Mouse (Mus musculus) heart, embryonic 15.5 days (tissue): ENCODE results near the gene Eftud2. TPM values are rescaled to one million over a fixed set of nuclear protein-coding genes. Genes with fewer than 3 reads are reported as not detected.
A peak's percentile ranks its signal among the peaks of the same experiment; 100 is the strongest.

Experiments used
- ATAC-seq: fragments of 200-750 bp; cut with Nextera tagmentation; replicated peaks from 2 replicates; pipeline ENCODE4 v1.8.0; 2017; ENCODE audit warnings: low read depth, moderate TSS enrichment; ENCODE audit not compliant: insufficient number of reproducible peaks, insufficient read depth, low FRiP score
- H3K27ac ChIP-seq: fragments of 300-500 bp; sonication (generic); 2 replicates; pipeline ENCODE4 v1.5.1; 2015; ENCODE audit warnings: mild to moderate bottlenecking, inconsistent platforms
- H3K27me3 ChIP-seq: fragments of 300-500 bp; sonication (generic); 2 replicates; pipeline ENCODE4 v1.6.1; 2015; ENCODE audit warnings: inconsistent platforms
- H3K36me3 ChIP-seq: fragments of 300-500 bp; sonication (generic); 2 replicates; pipeline ENCODE4 v1.6.1; 2015; ENCODE audit warnings: mild to moderate bottlenecking, inconsistent platforms
- H3K4me1 ChIP-seq: fragments of 300-500 bp; sonication (generic); replicated peaks from 2 replicates; pipeline ENCODE4 v1.6.1; 2015; ENCODE audit warnings: inconsistent platforms
- H3K4me2 ChIP-seq: fragments of 300-500 bp; sonication (generic); 2 replicates; pipeline ENCODE4 v1.6.1; 2015; ENCODE audit warnings: inconsistent platforms, mild to moderate bottlenecking, moderate library complexity
- H3K4me3 ChIP-seq: fragments of 300-500 bp; sonication (generic); 2 replicates; pipeline ENCODE4 v1.5.1; 2015; ENCODE audit warnings: mild to moderate bottlenecking, inconsistent platforms
- H3K9ac ChIP-seq: fragments of 300-500 bp; sonication (generic); 2 replicates; pipeline ENCODE4 v1.6.1; 2015; ENCODE audit warnings: mild to moderate bottlenecking, inconsistent platforms
- H3K9me3 ChIP-seq: fragments of 300-500 bp; sonication (generic); replicated peaks from 2 replicates; pipeline ENCODE4 v1.6.1; 2016; ENCODE audit warnings: inconsistent platforms
- WGBS: fragments of 180-500 bp; shearing (Covaris S2); methylation state at CpG from one replicate; pipeline ENCODE4 v1.1.7; 2015; ENCODE audit warnings: mixed read lengths; 5-methylcytosine and 5-hydroxymethylcytosine counted together
- polyA plus RNA-seq: library from polyadenylated mRNA; unstranded; fragments of >200 nt; fragmentation: Nextera tagmentation; extraction: Ambion mirVana; gene quantifications from 2 replicates; pipeline ENCODE4 v1.2.1, GENCODE M21; 2015

Eftud2 gene
- polyA plus RNA-seq, 1 experiment from 2014 or later, result 90.7 TPM

- no peak overlapping the region for H3K4me2 ChIP-seq
- no peak overlapping the region for H3K9ac ChIP-seq
- H3K27ac ChIP-seq, result no peak overlapping the region
- no peak overlapping the region for H3K4me3 ChIP-seq
- peaks cover 60% of the 10 kb centered on the region for H3K27me3 ChIP-seq
- no peak for ATAC-seq
- H3K9me3 ChIP-seq, result no peaks in the 10 kb centered on the region
- peaks cover 5% of the 10 kb centered on the region for H3K4me1 ChIP-seq
- WGBS, result 78% methylated on average over 9 of the region's 9 CpGs
- H3K36me3 ChIP-seq, result no peaks in the 10 kb centered on the region
These were observed 17.6 kb upstream of the Eftud2 start for GRCm38 (mm10) chr11:102898408-102898807.

DNA sequence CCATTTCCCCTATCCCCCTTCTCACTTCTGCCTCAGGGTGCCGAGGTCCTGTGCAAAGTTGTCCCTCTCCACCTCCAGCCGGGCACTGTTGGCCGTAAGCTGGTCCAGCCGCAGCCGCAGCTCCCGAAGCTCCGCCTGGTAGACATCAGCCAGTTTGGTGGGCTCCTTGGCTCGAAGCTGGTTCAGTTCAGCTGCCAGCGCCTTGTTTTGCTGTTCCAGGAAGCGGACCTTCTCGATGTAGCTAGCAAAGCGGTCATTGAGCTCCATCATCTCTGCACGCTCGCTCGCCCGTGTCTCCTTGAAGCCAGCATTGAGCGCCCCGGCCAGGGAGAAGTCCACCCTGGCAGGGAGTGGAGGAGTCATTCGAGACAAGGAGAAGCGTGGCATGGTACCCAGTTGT lies 15.9 kb upstream of the Eftud2 start:
- Histone ChIP-seq H3K4me1 (peaks cover 13% of the 10 kb centered on the region), H3K27ac (no peak overlapping the region), H3K9me3 (no peaks in the 10 kb centered on the region), H3K4me3 (no peak overlapping the region), H3K4me2 (no peak overlapping the region), H3K36me3 (no peaks in the 10 kb centered on the region), H3K27me3 (peaks cover 71% of the 10 kb centered on the region), H3K9ac (no peak overlapping the region)
- 69% methylated on average over 20 of the region's 20 CpGs for WGBS
- ATAC-seq, result no peak

- H3K27ac ChIP-seq, result no peak overlapping the region
- peaks cover 71% of the 10 kb centered on the region for H3K27me3 ChIP-seq
- no peak overlapping the region for H3K4me2 ChIP-seq
- H3K36me3 ChIP-seq, result no peaks in the 10 kb centered on the region
- peaks cover 13% of the 10 kb centered on the region for H3K4me1 ChIP-seq
- no peak for ATAC-seq
- no peak overlapping the region for H3K9ac ChIP-seq
- no peak overlapping the region for H3K4me3 ChIP-seq
- no peaks in the 10 kb centered on the region for H3K9me3 ChIP-seq
- WGBS, result 53% methylated on average over 9 of the region's 9 CpGs
These were observed 15.0 kb upstream of the Eftud2 start for GRCm38 (mm10) chr11:102895779-102896178.

DNA sequence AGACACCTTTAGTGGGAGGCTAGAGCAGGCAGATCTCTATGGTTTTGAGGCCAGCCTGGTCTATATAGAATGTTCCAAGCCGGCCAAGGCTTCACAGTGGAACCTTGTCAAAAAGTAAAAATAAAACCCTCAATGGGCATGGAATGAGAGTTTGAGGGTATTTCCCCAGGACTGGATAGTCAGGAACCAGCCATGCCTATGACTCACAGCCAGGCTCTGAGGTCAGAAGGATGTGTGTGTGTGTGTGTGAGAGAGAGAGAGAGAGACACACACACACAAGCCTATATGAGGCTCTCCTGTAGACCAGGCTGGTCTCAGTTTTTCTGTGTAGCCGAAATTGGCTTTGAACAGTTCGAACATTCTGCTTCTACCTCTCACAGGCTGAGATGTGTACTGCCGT lies 13.9 kb upstream of the Eftud2 start:
- Histone ChIP-seq H3K9me3 (no peaks in the 10 kb centered on the region), H3K4me2 (no peak overlapping the region), H3K4me1 (peaks cover 11% of the 10 kb centered on the region), H3K4me3 (no peak overlapping the region), H3K9ac (no peak overlapping the region), H3K36me3 (no peaks in the 10 kb centered on the region), H3K27ac (no peak overlapping the region), H3K27me3 (peaks cover 66% of the 10 kb centered on the region)
- ATAC-seq, result no peak
- 91% methylated on average over 4 of the region's 4 CpGs for WGBS

GRCm38 (mm10) chr11:102893015-102893651 lies 12.3 kb upstream of the Eftud2 start:
- H3K27ac ChIP-seq, result no peak overlapping the region
- no peaks in the 10 kb centered on the region for H3K36me3 ChIP-seq
- 4% methylated on average over 43 of the region's 43 CpGs for WGBS
- peak overlapping the region; percentile 77 for H3K4me2 ChIP-seq
- no peaks in the 10 kb centered on the region for H3K9me3 ChIP-seq
- H3K27me3 ChIP-seq, result peaks cover 64% of the 10 kb centered on the region
- ATAC-seq, result no peak; the same call in 1 of the 2 replicates
- peaks cover 11% of the 10 kb centered on the region for H3K4me1 ChIP-seq
- peak overlapping the region; percentile 44 for H3K9ac ChIP-seq
- H3K4me3 ChIP-seq, result peak overlapping the region; percentile 43

- WGBS, result 70% methylated on average over 5 of the region's 5 CpGs
- no peak for ATAC-seq
- no peak overlapping the region for H3K4me2 ChIP-seq
- no peak overlapping the region for H3K27ac ChIP-seq
- H3K36me3 ChIP-seq, result no peaks in the 10 kb centered on the region
- peaks cover 15% of the 10 kb centered on the region for H3K4me1 ChIP-seq
- H3K9me3 ChIP-seq, result no peaks in the 10 kb centered on the region
- H3K9ac ChIP-seq, result no peak overlapping the region
- peaks cover 60% of the 10 kb centered on the region for H3K27me3 ChIP-seq
- H3K4me3 ChIP-seq, result no peak overlapping the region
These were observed 9.3 kb upstream of the Eftud2 start for GRCm38 (mm10) chr11:102890096-102890495.

DNA sequence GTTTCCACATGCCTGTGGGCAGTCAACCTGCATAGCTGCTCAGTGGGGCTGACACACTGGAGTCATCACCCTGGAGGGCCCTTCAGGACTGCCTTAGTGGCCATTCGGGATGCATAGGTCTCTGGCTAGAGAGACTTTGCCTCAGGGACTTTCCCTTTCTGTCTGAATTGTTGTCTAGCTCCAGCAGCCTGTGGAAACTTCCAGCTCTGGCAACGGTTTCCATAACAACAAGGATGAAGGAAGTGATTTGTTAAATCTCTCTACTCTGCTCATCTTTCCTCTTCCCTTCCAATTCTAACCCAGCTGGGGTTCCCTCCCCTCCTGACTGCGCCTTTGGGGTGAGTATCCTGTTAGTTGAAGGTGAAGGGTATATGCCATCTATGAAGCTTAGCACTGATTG lies 7.3 kb upstream of the Eftud2 start:
- WGBS, result 53% methylated on average over 3 of the region's 3 CpGs
- Histone ChIP-seq H3K36me3 (no peaks in the 10 kb centered on the region), H3K27me3 (peaks cover 41% of the 10 kb centered on the region), H3K4me1 (peaks cover 23% of the 10 kb centered on the region), H3K9me3 (no peaks in the 10 kb centered on the region), H3K4me3 (no peak overlapping the region), H3K27ac (no peak overlapping the region), H3K9ac (no peak overlapping the region), H3K4me2 (no peak overlapping the region)
- ATAC-seq, result 0 out of 2 replicates have a peak, but pooled peaks have one; percentile 24

DNA sequence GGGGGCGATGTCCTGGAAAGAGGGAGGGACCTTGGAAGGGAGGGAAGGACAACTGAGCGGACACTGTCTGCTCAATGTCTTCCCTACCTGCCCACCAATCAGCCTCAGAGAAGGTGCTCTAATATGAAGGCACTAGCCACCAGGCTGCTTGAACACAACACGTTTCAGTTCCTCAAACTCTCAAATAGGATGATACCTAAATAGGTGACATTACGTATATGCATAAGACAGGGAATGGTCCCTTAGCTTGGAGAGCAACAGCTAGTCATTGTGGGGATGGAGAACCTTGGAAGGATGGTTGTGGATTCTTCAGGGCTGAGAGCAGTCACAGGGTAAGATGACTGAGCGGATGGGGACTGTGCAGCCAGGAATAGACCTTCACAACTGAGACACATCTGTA lies 6.6 kb upstream of the Eftud2 start:
- Histone ChIP-seq H3K4me1 (peaks cover 18% of the 10 kb centered on the region), H3K4me2 (no peak overlapping the region), H3K9ac (no peak overlapping the region), H3K27me3 (peaks cover 36% of the 10 kb centered on the region), H3K27ac (no peak overlapping the region), H3K36me3 (no peaks in the 10 kb centered on the region), H3K4me3 (no peak overlapping the region), H3K9me3 (no peaks in the 10 kb centered on the region)
- 78% methylated on average over 5 of the region's 5 CpGs for WGBS
- no peak for ATAC-seq

DNA sequence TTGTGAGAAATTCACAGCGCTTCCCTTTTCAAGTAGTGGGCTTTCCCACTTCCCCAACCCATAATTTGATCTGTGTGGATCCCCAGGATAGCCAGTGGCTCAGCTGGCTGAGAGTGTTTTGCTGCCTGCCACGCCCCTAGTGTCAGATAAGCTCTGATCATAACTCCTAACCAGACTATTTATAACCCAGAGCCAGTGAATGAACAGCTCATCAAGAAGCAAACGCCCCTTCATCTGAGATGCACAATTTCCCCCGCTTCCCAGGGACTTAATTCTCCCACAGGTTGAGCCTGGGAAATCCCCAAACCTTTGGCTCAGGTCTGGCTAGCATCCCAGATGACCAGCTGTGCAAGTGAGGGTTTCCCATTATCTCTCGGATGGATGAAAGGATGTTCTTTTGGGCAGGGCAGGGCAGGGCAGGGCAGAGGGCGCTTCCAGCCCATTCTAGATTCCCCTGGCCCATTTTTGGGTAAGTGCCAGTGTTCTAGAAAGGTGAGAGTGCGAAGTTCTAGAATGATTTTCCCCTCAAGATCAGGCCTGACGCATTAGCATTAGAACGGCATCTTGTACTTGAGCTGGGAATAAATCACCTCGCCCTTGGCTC lies 3.9 kb upstream of the Eftud2 start, which contains the start of gene Fam187a:
Fam187a (plus strand) TSS at position 554 of the 604 bp plus-strand sequence.
- WGBS, result 46% methylated on average over 10 of the region's 10 CpGs
- H3K27me3 ChIP-seq, result peaks cover 26% of the 10 kb centered on the region
- H3K9ac ChIP-seq, result no peak within 1 kb of the TSS
- H3K4me2 ChIP-seq, result 0 out of 2 replicates have a peak within 1 kb of the TSS, but pooled peaks have one; percentile 31
- peaks cover 31% of the 10 kb centered on the region for H3K4me1 ChIP-seq
- ATAC-seq, result no peak
- no peaks in the 10 kb centered on the region for H3K9me3 ChIP-seq
- H3K36me3 ChIP-seq, result no peaks in the 10 kb centered on the region
- no peak within 1 kb of the TSS; the same call in 1 of the 2 replicates for H3K27ac ChIP-seq
- no peak within 1 kb of the TSS for H3K4me3 ChIP-seq

GRCm38 (mm10) chr11:102881314-102882198 lies 771 bp upstream of the Eftud2 start:
- peak overlapping the region; percentile 75 for H3K9ac ChIP-seq
- no peak for ATAC-seq
- H3K9me3 ChIP-seq, result no peaks in the 10 kb centered on the region
- H3K27me3 ChIP-seq, result 0 out of 2 replicates have a peak, but pooled peaks cover 9% of the 10 kb centered on the region
- H3K27ac ChIP-seq, result peak overlapping the region; percentile 87; the same call in 1 of the 2 replicates
- peak overlapping the region; percentile 77 for H3K4me2 ChIP-seq
- H3K36me3 ChIP-seq, result peaks cover 8% of the 10 kb centered on the region
- 9% methylated on average over 13 of the region's 13 CpGs for WGBS
- peak overlapping the region; percentile 75 for H3K4me3 ChIP-seq
- peaks cover 38% of the 10 kb centered on the region for H3K4me1 ChIP-seq

DNA sequence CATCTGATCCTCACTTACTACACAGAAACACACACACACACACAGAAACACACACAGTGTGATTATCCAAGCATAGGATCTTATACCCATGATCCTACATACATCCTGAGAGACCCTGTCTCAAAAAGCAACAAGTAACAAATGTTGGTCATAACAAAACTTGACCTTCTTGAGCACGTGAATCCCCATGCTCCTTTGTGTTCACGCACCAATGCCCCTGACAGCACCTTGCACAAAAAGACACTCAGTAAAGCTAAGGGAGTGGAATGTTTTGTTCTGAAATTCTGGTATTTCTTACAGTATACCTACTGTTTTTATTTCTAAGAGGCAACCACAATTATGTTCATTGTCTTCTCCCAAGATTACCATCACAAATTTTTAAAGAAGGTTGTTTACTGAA lies 1.2 kb downstream of the Eftud2 start:
- 83% methylated on average over 2 of the region's 2 CpGs for WGBS
- no peak overlapping the region; the same call in 1 of the 2 replicates for H3K4me3 ChIP-seq
- no peak for ATAC-seq
- H3K36me3 ChIP-seq, result peaks cover 25% of the 10 kb centered on the region
- no peak overlapping the region for H3K9ac ChIP-seq
- H3K9me3 ChIP-seq, result no peaks in the 10 kb centered on the region
- no peaks in the 10 kb centered on the region for H3K27me3 ChIP-seq
- H3K4me1 ChIP-seq, result peaks cover 27% of the 10 kb centered on the region
- H3K4me2 ChIP-seq, result peak overlapping the region; percentile 77; the same call in 1 of the 2 replicates
- H3K27ac ChIP-seq, result no peak overlapping the region
